Mouse (Mus musculus) ES-E14 (cell line): Measurements from ENCODE around the gene Tmcc2. TPM values are rescaled to one million over a fixed set of nuclear protein-coding genes. Genes with fewer than 3 reads are reported as not detected.

Source experiments
- DNase-seq: peaks from one replicate; pipeline ENCODE4 v3.0.0-alpha.2; 2013; ENCODE audit warnings: low read depth, low spot score
- H3K27ac ChIP-seq: 2 replicates; pipeline ENCODE4 v1.5.1; 2012; ENCODE audit warnings: low read depth, mild to moderate bottlenecking, low read length, moderate library complexity, mixed read lengths; ENCODE audit not compliant: poor library complexity, insufficient read depth, severe bottlenecking
- H3K36me3 ChIP-seq: 2 replicates; pipeline ENCODE4 v1.6.1; 2012; ENCODE audit warnings: mild to moderate bottlenecking, low read length, moderate library complexity, mixed read lengths; ENCODE audit not compliant: control insufficient read depth, poor library complexity, insufficient read depth, severe bottlenecking
- H3K4me1 ChIP-seq, 2 experiments: fragments of 150-350 bp in 1 of 2; sonication (generic) in 1 of 2; 2 replicates each; pipeline ENCODE4 v1.6.1; 2012; ENCODE audit warnings: low read length in 2 of 2, mild to moderate bottlenecking in 1 of 2, mixed read lengths in 1 of 2; ENCODE audit not compliant: control insufficient read depth in 2 of 2, insufficient read depth in 2 of 2, poor library complexity in 1 of 2
- H3K4me3 ChIP-seq, 2 experiments: fragments of 150-350 bp in 1 of 2; sonication (generic) in 1 of 2; 2 replicates each; pipeline ENCODE4 v1.5.1; 2012; ENCODE audit warnings: low read length in 2 of 2, low read depth in 1 of 2, mild to moderate bottlenecking in 1 of 2, mixed read lengths in 1 of 2; ENCODE audit not compliant: insufficient read depth in 1 of 2, poor library complexity in 1 of 2, severe bottlenecking in 1 of 2
- H3K9ac ChIP-seq: 2 replicates; pipeline ENCODE4 v1.6.1; 2012; ENCODE audit warnings: low read depth, mild to moderate bottlenecking, low read length, mixed read lengths; ENCODE audit not compliant: poor library complexity, insufficient read depth, severe bottlenecking
- H3K9me3 ChIP-seq: fragments of 150-350 bp; sonication (generic); 2 replicates; pipeline ENCODE4 v1.6.1; 2012; ENCODE audit warnings: low read depth, mild to moderate bottlenecking, low read length; ENCODE audit not compliant: control insufficient read depth, insufficient read depth
- CHD2 ChIP-seq: IDR thresholded peaks from 2 replicates; pipeline ENCODE4 v1.6.1; 2014; ENCODE audit warnings: mild to moderate bottlenecking, low read depth, low read length, inconsistent platforms
- HCFC1 ChIP-seq: IDR thresholded peaks from 2 replicates; pipeline ENCODE4 v1.6.1; 2012; ENCODE audit warnings: low read length, inconsistent platforms, borderline replicate concordance; ENCODE audit not compliant: insufficient read depth
- MAFK ChIP-seq: IDR thresholded peaks from 2 replicates; pipeline ENCODE4 v1.6.1; 2014; ENCODE audit warnings: mild to moderate bottlenecking, low read depth, low read length, inconsistent platforms; ENCODE audit not compliant: insufficient read depth
- ZC3H11A ChIP-seq: IDR thresholded peaks from 2 replicates; pipeline ENCODE4 v1.6.1; 2012; ENCODE audit warnings: low read depth, mild to moderate bottlenecking, inconsistent platforms, low read length, borderline replicate concordance
- ZNF384 ChIP-seq: IDR thresholded peaks from 2 replicates; pipeline ENCODE4 v1.6.1; 2012; ENCODE audit warnings: low read depth, low read length, inconsistent platforms
- in situ Hi-C, 2 experiments: fragments of 600-800 bp; cut with MboI; formaldehyde crosslinking; loops; one replicate each; pipeline ENCODE4 v1.15.1; 2025; ENCODE audit warnings: low sequenced_read_pairs in 2 of 2, inconsistent platforms in 1 of 2; ENCODE audit not compliant: unreplicated experiment in 2 of 2
- total RNA-seq: library from RNA; depleted of rRNA; stranded (reverse); fragments of 300-350 nt; gene quantifications from 2 replicates; pipeline ENCODE4 v1.2.3, GENCODE M21; 2012

The Tmcc2 gene
- total RNA-seq, 1 experiment, result 7.9 TPM

DNA sequence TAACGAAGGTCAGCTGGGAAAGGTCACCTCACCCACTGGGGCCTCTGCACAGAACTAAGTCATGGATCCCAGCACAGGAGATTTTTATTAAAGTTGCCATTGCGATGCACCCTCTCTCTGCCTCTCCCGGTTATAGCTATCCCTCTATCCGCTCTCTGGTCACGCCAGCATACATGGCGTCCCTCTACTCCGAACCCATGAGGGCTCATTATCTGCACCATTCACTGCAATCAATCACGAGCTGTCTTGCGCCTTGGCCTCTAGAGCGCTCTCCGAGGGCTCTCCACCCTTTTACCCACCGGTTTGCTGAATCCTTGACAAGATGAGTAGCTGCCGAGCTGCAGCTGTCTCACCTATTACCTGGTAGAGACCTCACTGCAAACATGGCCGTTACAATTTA is 5.8 kb downstream of the Tmcc2 start:
- Histone ChIP-seq H3K4me3 (no peak overlapping the region), H3K4me1 (peaks cover 0 to 2% of the 10 kb centered on the region in 2 experiments; a peak in 1 of 4 replicates), H3K9me3 (no peaks in the 10 kb centered on the region), H3K9ac (no peak overlapping the region), H3K27ac (no peak overlapping the region), H3K36me3 (no peaks in the 10 kb centered on the region; the same call in 1 of the 2 replicates)
- in situ Hi-C loops, result no loop called here
- DNase-seq, result no peak
- TF ChIP-seq CHD2 (no peak), ZC3H11A (no peak), MAFK (no peak), HCFC1 (no peak), ZNF384 (no peak)

- H3K36me3 ChIP-seq, result no peaks in the 10 kb centered on the region; the same call in 1 of the 2 replicates
- no peak overlapping the region for H3K4me3 ChIP-seq
- no peak overlapping the region for H3K9ac ChIP-seq
- H3K9me3 ChIP-seq, result no peaks in the 10 kb centered on the region
- TF ChIP-seq CHD2 (no peak), HCFC1 (no peak), MAFK (no peak), ZC3H11A (no peak), ZNF384 (no peak)
- H3K4me1 ChIP-seq, result peaks cover 0 to 4% of the 10 kb centered on the region in 2 experiments; a peak in 1 of 4 replicates
- H3K27ac ChIP-seq, result no peak overlapping the region
- DNase-seq, result no peak
- in situ Hi-C loops, result no loop called here
Observed at GRCm38 (mm10) chr1:132384001-132384554, 7.0 kb downstream of the Tmcc2 start.

GRCm38 (mm10) chr1:132381929-132382328 is 9.2 kb downstream of the Tmcc2 start:
- Histone ChIP-seq H3K4me1 (peaks cover 0 to 8% of the 10 kb centered on the region in 2 experiments; a peak in 2 of 4 replicates), H3K9me3 (no peaks in the 10 kb centered on the region), H3K4me3 (no peak overlapping the region), H3K27ac (no peak overlapping the region), H3K36me3 (no peaks in the 10 kb centered on the region; the same call in 1 of the 2 replicates), H3K9ac (no peak overlapping the region)
- no peak for TF ChIP-seq MAFK
- TF ChIP-seq CHD2, result no peak
- no peak for TF ChIP-seq ZNF384
- no peak for TF ChIP-seq HCFC1
- no peak for TF ChIP-seq ZC3H11A
- in situ Hi-C loops, result no loop called here
- DNase-seq, result no peak

- in situ Hi-C loops, result no loop called here
- Histone ChIP-seq H3K4me3 (peak overlapping the region; percentile 55 to 57), H3K9me3 (no peaks in the 10 kb centered on the region), H3K4me1 (peaks cover 0 to 9% of the 10 kb centered on the region in 2 experiments; a peak in 3 of 4 replicates), H3K36me3 (no peaks in the 10 kb centered on the region; the same call in 1 of the 2 replicates), H3K27ac (no peak overlapping the region), H3K9ac (peak overlapping the region; percentile 47)
- no peak for DNase-seq
- TF ChIP-seq ZNF384 (no peak), CHD2 (no peak)
Observed at GRCm38 (mm10) chr1:132380550-132381100, 10.5 kb downstream of the Tmcc2 start.

DNA sequence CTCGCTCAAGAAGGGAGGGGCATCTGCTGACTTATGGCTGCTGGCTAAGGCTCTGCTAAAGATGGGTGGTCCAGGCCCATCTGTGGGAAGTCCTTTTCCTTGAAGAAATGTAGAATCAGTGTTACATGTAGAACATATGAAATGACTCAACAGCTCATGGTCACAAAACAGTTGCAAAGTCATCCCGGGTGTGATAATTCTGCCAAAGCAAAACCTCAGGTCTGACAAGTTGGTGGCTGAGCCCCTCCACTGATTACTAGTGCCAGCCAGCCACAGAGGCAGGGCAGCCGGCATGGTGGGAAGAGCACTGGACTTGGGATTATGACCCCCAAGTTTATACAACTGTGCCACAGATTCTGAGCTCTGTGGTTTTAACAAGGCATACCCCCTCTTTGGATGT is 13.3 kb downstream of the Tmcc2 start:
- no peak for DNase-seq
- Histone ChIP-seq H3K27ac (no peak overlapping the region), H3K4me3 (no peak overlapping the region), H3K4me1 (peaks cover 0 to 21% of the 10 kb centered on the region in 2 experiments), H3K9ac (no peak overlapping the region), H3K9me3 (no peaks in the 10 kb centered on the region), H3K36me3 (no peaks in the 10 kb centered on the region; the same call in 1 of the 2 replicates)
- in situ Hi-C loops, result no loop called here
- TF ChIP-seq ZC3H11A (no peak), MAFK (no peak), CHD2 (no peak), ZNF384 (no peak), HCFC1 (no peak)
